Mouse (Mus musculus) splenic B cell, adult 2 months (primary cell): Measurements from ENCODE around the gene Gm21992.

Experiments used
- DNase-seq: peaks from one replicate; pipeline ENCODE4 v3.0.0-alpha.2; 2011; ENCODE audit warnings: low read depth, low spot score
- H3K27me3 ChIP-seq: 2 replicates; pipeline ENCODE4 v1.6.1; 2012; ENCODE audit warnings: mild to moderate bottlenecking, low read length, moderate library complexity, mixed read lengths; ENCODE audit not compliant: control insufficient read depth, poor library complexity, insufficient read depth, severe bottlenecking
- H3K36me3 ChIP-seq: 2 replicates; pipeline ENCODE4 v1.6.1; 2012; ENCODE audit warnings: mild to moderate bottlenecking, low read length, moderate library complexity, mixed read lengths; ENCODE audit not compliant: control insufficient read depth, poor library complexity, insufficient read depth, severe bottlenecking

Gm21992 gene

DNA sequence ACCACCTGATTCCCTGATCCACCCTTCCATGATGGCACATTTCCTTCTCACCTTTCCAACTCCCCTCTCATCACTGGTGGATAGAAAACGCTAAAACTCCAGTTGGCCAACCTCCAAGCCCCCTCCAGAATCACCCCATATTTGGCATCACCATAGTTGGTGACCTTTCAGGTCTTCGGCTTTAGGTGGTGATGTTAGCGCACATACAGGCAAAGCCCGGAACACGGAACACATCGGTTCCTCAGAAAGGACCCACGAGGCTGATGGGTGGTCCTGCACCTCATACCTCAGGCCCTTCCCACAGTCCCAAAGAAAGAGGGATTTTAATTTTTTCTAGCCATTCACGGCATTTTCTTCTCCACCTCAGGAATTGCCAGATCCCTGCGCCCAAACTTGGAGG, 113.7 kb downstream of the Gm21992 start:
- DNase-seq = no peak
- Histone ChIP-seq H3K36me3 (no peaks in the 10 kb centered on the region), H3K27me3 (no peaks in the 10 kb centered on the region)

DNA sequence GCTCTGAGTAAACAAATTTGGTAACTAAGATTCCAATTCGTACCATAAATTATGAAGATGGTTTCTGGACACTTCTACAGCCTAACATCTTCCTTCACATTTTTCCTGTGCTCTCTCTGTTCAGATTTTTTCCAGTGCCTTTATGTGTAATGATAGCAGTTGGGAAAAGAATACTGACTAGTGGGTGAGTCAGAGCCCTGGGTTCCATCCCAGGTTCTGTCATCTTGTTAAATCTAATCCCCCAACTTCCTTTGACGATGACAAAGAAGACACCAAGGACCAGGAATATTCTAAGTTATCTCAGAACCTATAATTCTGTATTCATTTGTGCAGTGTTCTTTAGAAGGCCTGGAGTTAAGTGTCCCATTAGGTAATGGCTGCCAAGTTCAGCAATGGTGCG, 114.3 kb downstream of the Gm21992 start:
- Histone ChIP-seq H3K36me3 (no peaks in the 10 kb centered on the region), H3K27me3 (no peaks in the 10 kb centered on the region)
- DNase-seq = no peak

DNA sequence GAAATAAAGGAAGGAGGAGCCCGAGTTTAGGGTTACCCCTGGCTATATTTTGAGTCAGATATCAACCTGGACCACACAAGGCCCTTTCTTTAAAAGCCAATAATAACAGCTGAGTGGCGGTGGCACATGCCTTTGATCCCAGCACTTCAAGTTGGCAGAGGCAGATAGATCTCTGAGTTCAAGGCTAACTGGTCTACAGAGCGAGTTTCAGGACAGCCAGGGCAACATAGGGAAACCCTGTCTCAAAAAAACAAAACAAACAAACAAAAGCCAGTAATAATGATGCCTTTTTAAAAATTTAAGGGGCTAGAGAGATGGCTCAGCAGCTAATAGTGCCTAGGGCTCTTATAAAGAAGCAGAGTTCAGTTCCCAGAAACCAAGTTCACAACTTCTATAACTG, 117.1 kb downstream of the Gm21992 start:
- no peaks in the 10 kb centered on the region for H3K36me3 ChIP-seq
- no peaks in the 10 kb centered on the region for H3K27me3 ChIP-seq
- no peak for DNase-seq
